Mouse (Mus musculus) frontal cortex, adult 2 months (tissue): ENCODE results near the gene Csta1. TPM values are rescaled to one million over a fixed set of nuclear protein-coding genes. Genes with fewer than 3 reads are reported as not detected.
"Not testable (repeated sequence)": the region's sequence is repeated elsewhere in the genome, so short reads cannot be mapped to it uniquely, and the experiment has no call there.

Experiments used
- DNase-seq, 2 experiments: peaks; one replicate each; pipeline ENCODE4 v3.0.0; 2022; ENCODE audit warnings: low spot score in 1 of 2; ENCODE audit errors: extremely low spot score in 1 of 2
- polyA plus RNA-seq: library from polyadenylated mRNA; depleted of rRNA; stranded (reverse); fragments of >200 nt; gene quantifications from 2 replicates; pipeline ENCODE4 v1.2.3, GENCODE M21; 2012; rRNA removed

Gene Csta1
- not detected in 2 replicates for polyA plus RNA-seq

- no peak for DNase-seq
Measured at GRCm38 (mm10) chr16:36131141-36131540, at the start of gene Csta1. Gene Csta1 (minus strand): TSS chr16:36131241.

- no peak for DNase-seq
Measured at GRCm38 (mm10) chr16:36179910-36180309, 48.9 kb upstream of the Csta1 start.

- no peak for DNase-seq
Measured at GRCm38 (mm10) chr16:36176108-36176507, 45.1 kb upstream of the Csta1 start.

GRCm38 (mm10) chr16:36167841-36168240 lies 36.8 kb upstream of the Csta1 start:
- not testable (repeated sequence) for DNase-seq

- no peak for DNase-seq
Measured at GRCm38 (mm10) chr16:36156402-36156975, 25.4 kb upstream of the Csta1 start, which contains the start of gene Stfa2l1. Gene Stfa2l1 (plus strand): TSS chr16:36156811.

GRCm38 (mm10) chr16:36138201-36138600 lies 7.2 kb upstream of the Csta1 start:
- DNase-seq: no peak

GRCm38 (mm10) chr16:36128092-36128491 lies 2.9 kb downstream of the Csta1 start:
- no peak for DNase-seq

GRCm38 (mm10) chr16:36115751-36116150 lies 15.3 kb downstream of the Csta1 start:
- not testable (repeated sequence) for DNase-seq

GRCm38 (mm10) chr16:36111486-36111885 lies 19.6 kb downstream of the Csta1 start:
- DNase-seq: not testable (repeated sequence)

- DNase-seq: no peak
Measured at GRCm38 (mm10) chr16:36102211-36102610, 28.8 kb downstream of the Csta1 start.

- no peak for DNase-seq
Measured at GRCm38 (mm10) chr16:36101526-36101925, 29.5 kb downstream of the Csta1 start.

GRCm38 (mm10) chr16:36097813-36098499 lies 33.1 kb downstream of the Csta1 start:
- DNase-seq: not testable (repeated sequence)

GRCm38 (mm10) chr16:36094079-36094478 lies 37.0 kb downstream of the Csta1 start:
- DNase-seq: no peak

GRCm38 (mm10) chr16:36090785-36091509 lies 40.1 kb downstream of the Csta1 start:
- no peak for DNase-seq

- DNase-seq: no peak
Measured at GRCm38 (mm10) chr16:36089850-36090616, 41.0 kb downstream of the Csta1 start.

GRCm38 (mm10) chr16:36089065-36089464 lies 42.0 kb downstream of the Csta1 start:
- DNase-seq: no peak

GRCm38 (mm10) chr16:36087846-36088245 lies 43.2 kb downstream of the Csta1 start:
- no peak for DNase-seq

GRCm38 (mm10) chr16:36079916-36080315 lies 51.1 kb downstream of the Csta1 start:
- DNase-seq: no peak

- DNase-seq: no peak
Measured at GRCm38 (mm10) chr16:36074772-36075171, 56.3 kb downstream of the Csta1 start.

GRCm38 (mm10) chr16:36072410-36073011 lies 58.5 kb downstream of the Csta1 start:
- no peak for DNase-seq
